Mouse (Mus musculus): ENCODE data around the gene 0610010K14Rik. TPM values are rescaled to one million over a fixed set of nuclear protein-coding genes. Genes with fewer than 3 reads are reported as not detected.

Gene 0610010K14Rik
- polyA plus RNA-seq, 1 experiment: 153 TPM

DNA sequence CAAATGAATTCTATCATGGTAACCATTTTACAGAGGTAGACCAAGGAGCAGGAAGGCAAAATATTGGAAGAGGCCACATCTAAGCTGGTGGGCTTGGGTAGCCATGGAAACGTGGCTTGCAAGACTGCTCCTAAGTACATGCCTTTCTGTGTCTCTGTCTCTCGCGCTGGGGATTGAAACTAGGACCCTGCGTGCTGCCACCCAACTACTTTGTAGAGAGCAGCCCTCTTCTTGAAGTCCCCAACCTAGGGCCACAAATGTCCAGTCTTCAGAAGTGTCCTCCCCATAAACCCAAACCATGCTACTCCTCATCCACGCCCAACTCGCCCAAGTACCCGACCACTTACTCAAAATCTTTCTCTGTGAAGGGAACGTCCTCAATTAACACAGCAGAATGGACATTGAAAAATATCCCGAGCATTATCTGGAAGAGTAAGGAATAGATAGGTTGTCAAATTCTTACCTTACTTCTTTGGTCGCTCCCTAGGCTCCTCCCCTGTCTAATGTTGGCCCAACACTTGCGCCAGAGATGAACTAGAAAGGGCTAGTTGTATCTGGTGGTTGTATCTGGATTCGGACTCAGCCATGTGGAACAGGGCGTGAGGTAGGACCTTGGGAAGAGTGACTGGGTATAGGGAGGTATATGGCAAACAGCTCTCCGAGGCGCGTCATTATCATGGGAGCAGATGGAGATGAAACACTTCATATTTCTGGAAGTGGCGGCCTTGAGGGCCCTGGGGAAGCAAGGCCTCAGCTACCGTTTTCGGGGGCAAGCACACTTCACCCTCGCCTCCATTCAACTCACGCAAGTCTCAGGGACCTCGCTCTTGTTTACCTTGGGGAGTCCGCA lies 1.1 kb upstream of the 0610010K14Rik start:
- H3K4me1 ChIP-seq (replicated peaks; ENCODE audit: control insufficient read depth, insufficient read depth, low read length): peaks cover 21% of the 10 kb centered on the region
- no peak for TF ChIP-seq CTCF (IDR thresholded peaks at IDR 0.05; ENCODE audit: borderline replicate concordance, control insufficient read depth, extremely low read depth, insufficient read depth, low read length, poor library complexity)
- TF ChIP-seq POLR2A (IDR thresholded peaks at IDR 0.05; ENCODE audit: control insufficient read depth, extremely low read depth, insufficient read depth, low read length, poor library complexity): no peak
- DNase-seq: no peak

DNA sequence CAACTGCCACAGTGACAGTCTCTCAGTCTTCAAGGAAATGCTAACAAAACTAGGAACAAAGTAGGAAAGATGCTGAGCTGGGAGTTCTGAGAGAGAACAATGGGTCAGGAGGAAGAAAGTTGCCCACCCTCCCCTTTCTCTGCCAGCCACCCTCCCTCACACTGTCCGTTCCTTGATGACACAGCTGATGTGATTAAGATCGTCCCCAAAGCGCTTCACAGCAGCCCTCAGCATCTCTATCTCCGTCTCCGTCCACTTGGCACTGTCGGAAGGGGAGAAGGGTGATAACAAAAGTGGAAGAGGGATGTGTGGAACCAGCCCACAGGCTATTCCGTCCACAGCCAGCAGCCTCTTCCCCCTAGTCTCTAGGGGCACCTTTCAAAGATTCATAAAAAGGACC lies 997 bp downstream of the 0610010K14Rik start:
- Histone ChIP-seq H3K36me3 (ENCODE audit: control insufficient read depth, insufficient read depth, low read length) (no peaks in the 10 kb centered on the region), H3K27ac (ENCODE audit: control insufficient read depth, insufficient read depth, low read length) (no peak overlapping the region), H3K4me1 (replicated peaks; ENCODE audit: control insufficient read depth, insufficient read depth, low read length) (peaks cover 21% of the 10 kb centered on the region), H3K27me3 (ENCODE audit: control insufficient read depth, insufficient read depth, low read length) (no peaks in the 10 kb centered on the region), H3K4me3 (ENCODE audit: control insufficient read depth, insufficient read depth, low read length) (no peak overlapping the region)
- 82% methylated on average over 7 of the region's 7 CpGs for whole genome bisulfite sequencing
- TF ChIP-seq POLR2A (IDR thresholded peaks at IDR 0.05; ENCODE audit: control insufficient read depth, extremely low read depth, insufficient read depth, low read length, poor library complexity): no peak
- no peak for DNase-seq

More for the DNA sequence above, 1.1 kb upstream of the 0610010K14Rik start:
- Histone ChIP-seq H3K36me3 (ENCODE audit: control insufficient read depth, insufficient read depth, low read length) (no peaks in the 10 kb centered on the region), H3K4me3 (ENCODE audit: control insufficient read depth, insufficient read depth, low read length) (peak overlapping the region; percentile 96), H3K27me3 (ENCODE audit: control insufficient read depth, insufficient read depth, low read length) (no peaks in the 10 kb centered on the region), H3K27ac (ENCODE audit: control insufficient read depth, insufficient read depth, low read length) (peak overlapping the region; percentile 76)
- 13% methylated on average over 23 of the region's 23 CpGs for WGBS

DNA sequence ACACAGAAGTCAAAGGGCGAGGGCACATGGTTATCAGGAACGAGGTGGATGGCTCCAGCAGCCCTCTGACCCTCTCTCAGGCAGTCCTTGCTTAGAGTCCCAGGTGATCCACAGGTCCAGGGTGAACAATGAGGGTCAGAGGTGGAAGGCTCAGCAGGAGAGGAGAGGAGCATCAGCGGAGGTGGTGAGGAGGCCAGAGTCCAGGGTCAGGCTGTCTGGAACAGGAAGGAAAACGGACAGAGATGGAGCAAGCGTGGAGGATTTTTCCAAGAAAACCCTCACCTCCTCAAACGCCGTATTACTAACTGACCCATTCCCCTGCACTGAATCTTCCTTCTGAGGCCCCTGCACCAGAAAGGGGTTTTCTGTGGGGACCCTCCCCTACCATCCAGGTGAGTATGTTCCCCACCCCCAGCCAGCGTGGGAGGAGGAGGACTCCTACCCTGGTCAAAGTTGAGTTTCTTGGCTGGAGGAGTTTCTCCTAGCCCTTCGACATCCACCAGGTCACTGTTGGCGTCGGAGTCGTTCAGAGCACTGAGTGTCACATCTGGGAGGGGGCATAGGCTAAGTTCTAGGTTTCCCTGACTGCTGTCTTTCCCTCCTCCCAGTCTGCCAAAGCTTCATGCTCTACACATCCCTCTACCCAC lies 2.3 kb downstream of the 0610010K14Rik start:
- Histone ChIP-seq H3K27ac (ENCODE audit: control insufficient read depth, insufficient read depth, low read length) (no peak overlapping the region), H3K4me1 (replicated peaks; ENCODE audit: control insufficient read depth, insufficient read depth, low read length) (peaks cover 17% of the 10 kb centered on the region), H3K27me3 (ENCODE audit: control insufficient read depth, insufficient read depth, low read length) (no peaks in the 10 kb centered on the region), H3K4me3 (ENCODE audit: control insufficient read depth, insufficient read depth, low read length) (no peak overlapping the region), H3K36me3 (ENCODE audit: control insufficient read depth, insufficient read depth, low read length) (no peaks in the 10 kb centered on the region)
- DNase-seq: no peak
- 96% methylated on average over 12 of the region's 12 CpGs for WGBS
- TF ChIP-seq CTCF (IDR thresholded peaks at IDR 0.05; ENCODE audit: borderline replicate concordance, control insufficient read depth, extremely low read depth, insufficient read depth, low read length, poor library complexity) (no peak), POLR2A (IDR thresholded peaks at IDR 0.05; ENCODE audit: control insufficient read depth, extremely low read depth, insufficient read depth, low read length, poor library complexity) (no peak)

DNA sequence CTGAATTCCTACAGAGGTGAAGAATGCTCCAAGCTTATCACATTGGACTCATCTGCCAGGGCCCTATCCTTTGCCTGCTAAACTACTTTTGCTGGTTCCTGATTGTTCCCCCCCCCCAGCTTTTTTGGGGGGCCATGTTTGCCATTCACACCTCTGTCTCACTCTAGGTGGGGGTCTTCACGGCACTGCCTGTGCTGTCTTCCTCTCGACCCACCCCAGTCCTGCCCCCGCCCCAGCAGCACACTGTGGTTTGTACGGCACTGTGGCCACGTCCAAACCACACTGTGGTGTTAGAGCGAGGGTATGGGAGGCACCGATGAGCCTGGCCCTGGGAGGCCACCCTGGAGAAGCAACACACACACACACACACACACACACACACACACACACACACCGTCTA lies 3.2 kb downstream of the 0610010K14Rik start:
- peaks cover 25% of the 10 kb centered on the region for H3K4me1 ChIP-seq (replicated peaks; ENCODE audit: control insufficient read depth, insufficient read depth, low read length)
- H3K4me3 ChIP-seq (ENCODE audit: control insufficient read depth, insufficient read depth, low read length): no peak overlapping the region
- H3K27me3 ChIP-seq (ENCODE audit: control insufficient read depth, insufficient read depth, low read length): peaks cover 3% of the 10 kb centered on the region; the same call in 1 of the 2 replicates
- DNase-seq: no peak
- TF ChIP-seq POLR2A (IDR thresholded peaks at IDR 0.05; ENCODE audit: control insufficient read depth, extremely low read depth, insufficient read depth, low read length, poor library complexity) (no peak), CTCF (IDR thresholded peaks at IDR 0.05; ENCODE audit: borderline replicate concordance, control insufficient read depth, extremely low read depth, insufficient read depth, low read length, poor library complexity) (no peak)
- no peak overlapping the region for H3K27ac ChIP-seq (ENCODE audit: control insufficient read depth, insufficient read depth, low read length)
- WGBS: 38% methylated on average over 8 of the region's 8 CpGs
- no peaks in the 10 kb centered on the region for H3K36me3 ChIP-seq (ENCODE audit: control insufficient read depth, insufficient read depth, low read length)

- no peak overlapping the region for H3K4me3 ChIP-seq (ENCODE audit: control insufficient read depth, insufficient read depth, low read length)
- H3K4me1 ChIP-seq (replicated peaks; ENCODE audit: control insufficient read depth, insufficient read depth, low read length): peaks cover 27% of the 10 kb centered on the region
- no peaks in the 10 kb centered on the region for H3K36me3 ChIP-seq (ENCODE audit: control insufficient read depth, insufficient read depth, low read length)
- H3K27ac ChIP-seq (ENCODE audit: control insufficient read depth, insufficient read depth, low read length): no peak overlapping the region
- H3K27me3 ChIP-seq (ENCODE audit: control insufficient read depth, insufficient read depth, low read length): peaks cover 6% of the 10 kb centered on the region; the same call in 1 of the 2 replicates
- TF ChIP-seq POLR2A (IDR thresholded peaks at IDR 0.05; ENCODE audit: control insufficient read depth, extremely low read depth, insufficient read depth, low read length, poor library complexity) (no peak), CTCF (IDR thresholded peaks at IDR 0.05; ENCODE audit: borderline replicate concordance, control insufficient read depth, extremely low read depth, insufficient read depth, low read length, poor library complexity) (no peak)
- no peak for DNase-seq
- 85% methylated on average over 5 of the region's 5 CpGs for WGBS
Observed at GRCm38 (mm10) chr11:70234037-70234436, 3.7 kb downstream of the 0610010K14Rik start.

DNA sequence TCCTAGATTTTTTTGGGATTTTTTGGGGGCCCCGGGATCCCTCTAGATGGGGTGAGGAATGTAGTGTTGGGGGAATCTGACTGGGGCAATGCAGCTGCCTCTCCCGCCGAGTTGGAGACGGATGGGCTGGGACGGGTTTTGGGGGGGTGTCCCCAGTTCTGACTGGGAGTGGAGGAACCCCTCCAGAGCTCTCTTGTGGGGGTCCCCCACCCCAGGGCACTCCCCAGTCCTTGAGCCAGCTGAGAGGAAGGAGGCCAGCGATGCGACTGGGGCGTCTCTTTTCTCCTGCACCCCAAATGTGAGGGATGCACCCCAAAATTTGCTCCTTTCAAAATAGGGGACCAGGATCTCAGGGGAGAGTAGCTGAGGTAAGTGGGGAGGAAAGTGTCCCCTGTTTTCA lies 4.7 kb downstream of the 0610010K14Rik start:
- no peak for TF ChIP-seq POLR2A (IDR thresholded peaks at IDR 0.05; ENCODE audit: control insufficient read depth, extremely low read depth, insufficient read depth, low read length, poor library complexity)
- TF ChIP-seq CTCF (IDR thresholded peaks at IDR 0.05; ENCODE audit: borderline replicate concordance, control insufficient read depth, extremely low read depth, insufficient read depth, low read length, poor library complexity): no peak

More for the DNA sequence above, 4.7 kb downstream of the 0610010K14Rik start:
- peaks cover 6% of the 10 kb centered on the region; the same call in 1 of the 2 replicates for H3K27me3 ChIP-seq (ENCODE audit: control insufficient read depth, insufficient read depth, low read length)
- H3K36me3 ChIP-seq (ENCODE audit: control insufficient read depth, insufficient read depth, low read length): no peaks in the 10 kb centered on the region
- no peak overlapping the region for H3K4me3 ChIP-seq (ENCODE audit: control insufficient read depth, insufficient read depth, low read length)
- peaks cover 25% of the 10 kb centered on the region for H3K4me1 ChIP-seq (replicated peaks; ENCODE audit: control insufficient read depth, insufficient read depth, low read length)
- WGBS: 84% methylated on average over 8 of the region's 8 CpGs
- H3K27ac ChIP-seq (ENCODE audit: control insufficient read depth, insufficient read depth, low read length): no peak overlapping the region
- no peak for DNase-seq

Measured in thymus, adult 2 months (tissue).